Comparison of ENCODE assay signal across 11 mouse cellular contexts in the genomic region with DNA sequence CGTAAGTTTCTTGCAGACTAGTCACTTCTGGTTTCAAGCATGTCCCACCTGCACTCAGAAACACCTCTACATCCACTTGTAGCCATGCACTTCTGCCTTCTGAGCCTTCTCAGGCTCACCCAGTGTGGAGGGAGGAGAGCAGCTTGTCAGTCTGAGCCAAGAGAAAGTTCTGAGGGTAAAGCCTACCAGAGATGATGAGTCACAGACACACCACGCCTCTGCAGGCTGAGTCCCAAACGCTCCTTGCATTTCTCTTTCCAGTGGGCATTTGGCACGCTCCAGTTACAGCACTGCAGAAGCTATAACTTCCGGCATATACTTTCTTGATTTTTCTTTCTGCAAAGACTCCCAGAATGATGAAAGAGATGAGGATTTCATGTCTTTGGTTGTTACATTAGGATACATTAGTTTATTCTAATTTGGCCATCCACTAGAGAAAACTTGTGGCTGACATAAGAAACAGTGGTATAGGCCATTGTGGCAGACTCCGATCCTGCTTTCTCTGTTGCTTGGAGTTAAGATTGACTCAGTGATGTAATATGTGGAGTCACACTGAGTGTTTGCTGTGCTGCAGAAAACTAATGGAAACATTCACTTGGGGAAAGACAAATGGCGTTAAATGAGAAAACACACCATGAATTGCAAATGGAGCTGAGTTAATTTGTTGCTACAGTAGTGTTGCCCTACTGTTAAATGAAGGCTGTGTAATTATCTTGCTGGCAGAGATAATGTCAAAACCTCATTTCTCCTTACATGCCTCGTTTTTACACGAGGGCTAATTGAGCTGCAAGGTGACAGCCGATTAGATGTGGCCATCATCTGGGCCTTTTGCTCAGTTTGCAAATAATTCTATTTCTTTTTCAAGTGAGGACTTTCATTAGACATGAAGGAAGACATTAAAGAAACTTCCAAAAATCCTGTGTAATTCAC. TPM values are rescaled to one million over a fixed set of nuclear protein-coding genes. Genes with fewer than 3 reads are reported as not detected.
A peak's percentile ranks its signal among the peaks of the same experiment; 100 is the strongest.
DNase-seq lines count a peak whose midpoint lies in the region; TF ChIP-seq lines count a peak whose summit lies in the region.
"Had no signal": no experiment of that assay in that cellular context is flagged by ENCODE, and none has a peak within 500 bp of the region (broad histone marks: within the 10 kb centered on the region; RNA-seq: fewer than 3 reads in every experiment).

No protein-coding gene starts in this region.

- TF ChIP-seq POLR2A in thymus, adult 2 months (IDR thresholded peaks at IDR 0.05; ENCODE audit: control insufficient read depth, extremely low read depth, insufficient read depth, low read length, poor library complexity), result no peak

- intact Hi-C loops in left cerebral cortex, postnatal 36 days (cut with DNase I), result no loop called here

- no peaks in the 10 kb centered on the region for H3K27me3 ChIP-seq in thymus, adult 2 months (ENCODE audit: control insufficient read depth, insufficient read depth, low read length)
- H3K27me3 ChIP-seq: forebrain, embryonic 12.5 days; limb, embryonic 13.5 days had no signal

- no peaks in the 10 kb centered on the region for H3K4me1 ChIP-seq in thymus, adult 2 months (replicated peaks; ENCODE audit: control insufficient read depth, insufficient read depth, low read length)

- no peaks in the 10 kb centered on the region for H3K36me3 ChIP-seq in thymus, adult 2 months (ENCODE audit: control insufficient read depth, insufficient read depth, low read length)
- H3K36me3 ChIP-seq: forebrain, embryonic 12.5 days; limb, embryonic 13.5 days had no signal

- DNase-seq in adrenal gland, adult (ENCODE audit: inconsistent age in 2 of 2, low spot score in 1 of 2), result peak; percentile 49 to 67
- DNase-seq in adrenal gland, adult 8-10 months, result no peak
- DNase-seq in layer of hippocampus, adult 18-20 months (ENCODE audit: low spot score in 2 of 2), result peak; percentile 30 to 73
- no peak for DNase-seq in layer of hippocampus, adult 8-10 months (ENCODE audit: low spot score in 2 of 2)
- peak; percentile 71 for DNase-seq in adipocyte (ENCODE audit: low spot score)
- peak; percentile 61 to 74 for DNase-seq in left cerebral cortex, postnatal 36 days (ENCODE audit: low spot score in 2 of 2)
- no peak for DNase-seq in thymus, adult 2 months
- DNase-seq in urinary bladder, postnatal 10 days (ENCODE audit: low spot score), result no peak
- DNase-seq: cerebellum, adult 9-11 months had no signal

- no peak overlapping the region for H3K4me3 ChIP-seq in thymus, adult 2 months (ENCODE audit: control insufficient read depth, insufficient read depth, low read length)
- H3K4me3 ChIP-seq: forebrain, embryonic 12.5 days; limb, embryonic 13.5 days had no signal

- 96% methylated on average over 10 of the region's 10 CpGs for WGBS in thymus, adult 2 months

- no peak overlapping the region for H3K27ac ChIP-seq in thymus, adult 2 months (ENCODE audit: control insufficient read depth, insufficient read depth, low read length)
- H3K27ac ChIP-seq: forebrain, embryonic 12.5 days; limb, embryonic 13.5 days had no signal

- TF ChIP-seq CTCF in thymus, adult 2 months (IDR thresholded peaks at IDR 0.05; ENCODE audit: borderline replicate concordance, control insufficient read depth, extremely low read depth, insufficient read depth, low read length, poor library complexity), result no peak

RNA-seq across cellular contexts. Expression of gene Gpatch2, which starts 55.3 kb away (rescaled TPM):
- 10 to 100 TPM; 23.3 to 35.0 (median 28.7) TPM for total RNA-seq in adrenal gland, adult 8-10 months (2022)
- 10 to 100 TPM; 20.9 to 22.0 TPM for total RNA-seq in layer of hippocampus, adult 18-20 months (2021)
- total RNA-seq in layer of hippocampus, adult 8-10 months (2022), result 10 to 100 TPM; 21.1 to 22.7 (median 22.1) TPM
- 10 to 100 TPM; 21.4 to 24.8 TPM for total RNA-seq in left cerebral cortex, postnatal 36 days (2021)
- polyA plus RNA-seq in thymus, adult 2 months (2012; rRNA removed), result 11.1 and 13.0 TPM in 2 replicates

RNA-seq across cellular contexts. Expression of gene Spata17, which starts 55.3 kb away (rescaled TPM):
- total RNA-seq in adrenal gland, adult 8-10 months (2022), result 1 to 10 TPM in 2 of 4 experiments, under 1 TPM in 2; 0.31 to 1.3 (median 0.89) TPM
- total RNA-seq in layer of hippocampus, adult 18-20 months (2021), result 1 to 10 TPM in 1 of 2 experiments, under 1 TPM in 1; 0.71 to 1.1 TPM
- 1 to 10 TPM in 2 of 4 experiments, under 1 TPM in 2; 0.70 to 1.6 (median 0.97) TPM for total RNA-seq in layer of hippocampus, adult 8-10 months (2022)
- total RNA-seq in left cerebral cortex, postnatal 36 days (2021), result under 1 TPM in 1 of 2 experiments, not detected in 1; 0.64 TPM
- 0.05 and 0.23 TPM in 2 replicates for polyA plus RNA-seq in thymus, adult 2 months (2012; rRNA removed)

Comparison
In these comparisons a context has a peak if more than half of its experiments do, and no peak if none do; other contexts are left out.
1. DNase-seq: peak in adrenal gland, adult (2 of 2), layer of hippocampus, adult 18-20 months (2 of 2), adipocyte (single experiment) and left cerebral cortex, postnatal 36 days (2 of 2); none in adrenal gland, adult 8-10 months (single experiment), layer of hippocampus, adult 8-10 months (0 of 2), thymus, adult 2 months (single experiment) and urinary bladder, postnatal 10 days (single experiment).